Mouse (Mus musculus) heart, adult 2 months (tissue): ENCODE data around the gene Swt1. TPM values are rescaled to one million over a fixed set of nuclear protein-coding genes. Genes with fewer than 3 reads are reported as not detected.

Experiments used
- DNase-seq, 2 experiments: peaks; one replicate each; pipeline ENCODE4 v3.0.0; 2021
- H3K27ac ChIP-seq: fragments of 200-600 bp; 2 replicates; pipeline ENCODE4 v1.8.1; 2022
- H3K27me3 ChIP-seq: fragments of 200-500 bp; 2 replicates; pipeline ENCODE4 v1.6.1; 2012; ENCODE audit warnings: mild to moderate bottlenecking, low read length, inconsistent platforms, mixed read lengths; ENCODE audit not compliant: control insufficient read depth, insufficient read depth
- H3K36me3 ChIP-seq: fragments of 200-500 bp; 2 replicates; pipeline ENCODE4 v1.6.1; 2012; ENCODE audit warnings: low read length, inconsistent platforms; ENCODE audit not compliant: control insufficient read depth, insufficient read depth
- H3K4me1 ChIP-seq: fragments of 200-500 bp; 2 replicates; pipeline ENCODE4 v1.6.1; 2011; ENCODE audit warnings: low read length; ENCODE audit not compliant: control insufficient read depth, insufficient read depth
- H3K4me3 ChIP-seq: fragments of 200-600 bp; 2 replicates; pipeline ENCODE4 v1.8.1; 2022
- H3K79me2 ChIP-seq: fragments of 200-500 bp; replicated peaks from 2 replicates; pipeline ENCODE4 v1.6.1; 2012; ENCODE audit warnings: mild to moderate bottlenecking, inconsistent platforms, low read length, moderate library complexity, mixed read lengths; ENCODE audit not compliant: control insufficient read depth, insufficient read depth
- H3K9ac ChIP-seq: fragments of 200-500 bp; 2 replicates; pipeline ENCODE4 v1.6.1; 2012; ENCODE audit warnings: low read depth, mild to moderate bottlenecking, control low read depth, inconsistent platforms, low read length, mixed read lengths
- CTCF ChIP-seq: fragments of 200-600 bp; IDR thresholded peaks from 2 replicates; pipeline ENCODE4 v1.8.1; 2022; ENCODE audit warnings: antibody characterized with exemption, mild to moderate bottlenecking, moderate library complexity
- EP300 ChIP-seq: fragments of 200-500 bp; IDR thresholded peaks from 2 replicates; pipeline ENCODE4 v1.6.1; 2011; ENCODE audit warnings: low read depth, low read length, control low read depth; ENCODE audit not compliant: insufficient read depth
- POLR2A ChIP-seq: fragments of 200-500 bp; IDR thresholded peaks from 2 replicates; pipeline ENCODE4 v1.6.1; 2011; ENCODE audit warnings: mild to moderate bottlenecking, low read depth, low read length, control low read depth; ENCODE audit not compliant: insufficient read depth
- WGBS: fragments of 180-500 bp; shearing (Covaris S2); methylation state at CpG from one replicate; pipeline ENCODE4 v1.1.7; 2018; 5-methylcytosine and 5-hydroxymethylcytosine counted together
- intact Hi-C: fragments of 180-260 bp; cut with DNase I; formaldehyde crosslinking; loops from one replicate; pipeline ENCODE4 v1.15.1; 2025
- polyA plus RNA-seq: library from polyadenylated mRNA; depleted of rRNA; stranded (reverse); fragments of >200 nt; gene quantifications from 2 replicates; pipeline ENCODE4 v1.2.3, GENCODE M21; 2012
- total RNA-seq, 2 experiments: library from RNA; stranded (reverse); gene quantifications; 2 replicates each; pipeline ENCODE4 v1.2.3; 2021

The Swt1 gene
- total and polyA plus RNA-seq, 3 experiments = 4.5 to 10.5 (median 9.0) TPM

- peak; percentile 45; the same call in 1 of the 2 replicates for TF ChIP-seq POLR2A
- no peak for TF ChIP-seq EP300
- H3K4me1 ChIP-seq = peaks cover 3% of the 10 kb centered on the region
- WGBS = 1% methylated on average over 55 of the region's 55 CpGs
These were observed 83.0 kb downstream of the Swt1 start for GRCm38 (mm10) chr1:151345109-151345862.

GRCm38 (mm10) chr1:151344283-151345108, 83.8 kb downstream of the Swt1 start, which contains the start of gene Ivns1abp:
Gene Ivns1abp (plus strand): TSS chr1:151344477.
- Histone ChIP-seq H3K4me1 (peaks cover 6% of the 10 kb centered on the region), H3K27ac (peak within 1 kb of the TSS; percentile 89), H3K36me3 (peaks cover 15% of the 10 kb centered on the region), H3K4me3 (peak within 1 kb of the TSS; percentile 92), H3K79me2 (0 out of 2 replicates have a peak, but pooled peaks cover 1% of the 10 kb centered on the region), H3K27me3 (no peaks in the 10 kb centered on the region), H3K9ac (peak within 1 kb of the TSS; percentile 99)
- intact Hi-C loops = loop anchor here (2.0 to 5.0 kb wide), 6 partner anchors 57 to 307 kb away; no protein-coding TSS in a partner anchor
- under 1% methylated on average over 102 of the region's 104 CpGs for WGBS
- no peak for TF ChIP-seq CTCF
- peak; percentile 93 for TF ChIP-seq POLR2A
- DNase-seq = peak; percentile 97 to 98

More at GRCm38 (mm10) chr1:151345109-151345862, 83.0 kb downstream of the Swt1 start:
- intact Hi-C loops = loop anchor here (2.0 to 5.0 kb wide), 2 partner anchors 266 to 308 kb away; no protein-coding TSS in a partner anchor
- peak overlapping the region; percentile 92 for H3K4me3 ChIP-seq
- H3K79me2 ChIP-seq = peaks cover 1% of the 10 kb centered on the region; the same call in 1 of the 2 replicates
- H3K9ac ChIP-seq = peak overlapping the region; percentile 99
- H3K27ac ChIP-seq = peak overlapping the region; percentile 85
- peak; percentile 97 to 98 for DNase-seq
- peaks cover 20% of the 10 kb centered on the region for H3K36me3 ChIP-seq
- H3K27me3 ChIP-seq = no peaks in the 10 kb centered on the region

GRCm38 (mm10) chr1:151343571-151344282, 84.5 kb downstream of the Swt1 start:
- H3K4me3 ChIP-seq = peak overlapping the region; percentile 92
- H3K79me2 ChIP-seq = 0 out of 2 replicates have a peak, but pooled peaks cover 1% of the 10 kb centered on the region
- peak overlapping the region; percentile 89 for H3K27ac ChIP-seq
- DNase-seq = peak in 1 of 2 experiments; percentile 46
- H3K4me1 ChIP-seq = peaks cover 10% of the 10 kb centered on the region
- no peaks in the 10 kb centered on the region for H3K27me3 ChIP-seq
- no peak for TF ChIP-seq POLR2A
- TF ChIP-seq EP300 = 0 out of 2 replicates have a peak, but pooled peaks have one; percentile 43
- TF ChIP-seq CTCF = peak; percentile 51
- WGBS = 2% methylated on average over 17 of the region's 17 CpGs
- intact Hi-C loops = loop anchor here (1.0 to 5.0 kb wide), 6 partner anchors 56 to 265 kb away; no protein-coding TSS in a partner anchor
- H3K9ac ChIP-seq = peak overlapping the region; percentile 67
- peaks cover 16% of the 10 kb centered on the region for H3K36me3 ChIP-seq

GRCm38 (mm10) chr1:151342968-151343367, 85.3 kb downstream of the Swt1 start:
- Histone ChIP-seq H3K36me3 (peaks cover 19% of the 10 kb centered on the region), H3K27ac (peak overlapping the region; percentile 89), H3K27me3 (no peaks in the 10 kb centered on the region), H3K4me3 (peak overlapping the region; percentile 92), H3K9ac (peak overlapping the region; percentile 21), H3K79me2 (0 out of 2 replicates have a peak, but pooled peaks cover 1% of the 10 kb centered on the region), H3K4me1 (peaks cover 11% of the 10 kb centered on the region)
- DNase-seq = peak; percentile 49 to 69
- TF ChIP-seq EP300 (peak; percentile 90), CTCF (no peak), POLR2A (peak; percentile 67)
- intact Hi-C loops = loop anchor here (1.0 to 5.0 kb wide), 5 partner anchors 56 to 241 kb away; no protein-coding TSS in a partner anchor
- 3% methylated on average over 6 of the region's 6 CpGs for WGBS

GRCm38 (mm10) chr1:151342311-151342710, 85.9 kb downstream of the Swt1 start:
- intact Hi-C loops = loop anchor here (5.0 kb wide), 4 partner anchors 55 to 240 kb away; no protein-coding TSS in a partner anchor
- 45% methylated on average over 3 of the region's 3 CpGs for WGBS
- TF ChIP-seq EP300 (no peak), POLR2A (no peak), CTCF (no peak)

More at GRCm38 (mm10) chr1:151342311-151342710, 85.9 kb downstream of the Swt1 start:
- H3K4me3 ChIP-seq = no peak overlapping the region; the same call in 1 of the 2 replicates
- H3K4me1 ChIP-seq = peaks cover 12% of the 10 kb centered on the region
- H3K9ac ChIP-seq = no peak overlapping the region
- 0 out of 2 replicates have a peak, but pooled peaks cover 1% of the 10 kb centered on the region for H3K79me2 ChIP-seq
- H3K27me3 ChIP-seq = no peaks in the 10 kb centered on the region
- peak overlapping the region; percentile 89 for H3K27ac ChIP-seq
- peaks cover 19% of the 10 kb centered on the region for H3K36me3 ChIP-seq
- DNase-seq = no peak
